Mouse (Mus musculus): ENCODE measurements at regions not wholly inside any gene's neighbourhood (a gene's known extent, or its start where the extent isn't known, plus 50 kb on each side); places are given as distances from the start of the nearest gene placed in this dataset.

GRCm38 (mm10) chr8:80239879-80240278, 182.1 kb upstream of the Hhip start:
- H3K9me3 ChIP-seq (ENCODE audit: control insufficient read depth, low read length): no peaks in the 10 kb centered on the region

GRCm38 (mm10) chr8:80210361-80210760, 152.6 kb upstream of the Hhip start:
- no peak overlapping the region for H3K4me2 ChIP-seq
- no peak overlapping the region for H3K9ac ChIP-seq (ENCODE audit: low read length)
- no peaks in the 10 kb centered on the region for H3K9me3 ChIP-seq (ENCODE audit: control insufficient read depth, low read length)
- no peak overlapping the region for H3K27ac ChIP-seq (ENCODE audit: low read depth, low read length)
- H3K36me3 ChIP-seq (ENCODE audit: control insufficient read depth, insufficient read depth, low read length): no peaks in the 10 kb centered on the region
- H3K4me1 ChIP-seq (ENCODE audit: control insufficient read depth, insufficient read depth, low read length): no peaks in the 10 kb centered on the region
- no peak overlapping the region for H3K4me3 ChIP-seq (ENCODE audit: low read depth, low read length)
- 89% methylated on average over 1 of the region's 1 CpGs for WGBS
- DNase-seq (ENCODE audit: low spot score, missing footprints) (no peak), ATAC-seq (ENCODE audit: low FRiP score) (no peak)
- no peaks in the 10 kb centered on the region for H3K27me3 ChIP-seq (ENCODE audit: control insufficient read depth, insufficient read depth, low read length)

More at GRCm38 (mm10) chr8:80239879-80240278, 182.1 kb upstream of the Hhip start:
- Histone ChIP-seq H3K36me3 (ENCODE audit: control insufficient read depth, insufficient read depth, low read length) (no peaks in the 10 kb centered on the region), H3K9ac (ENCODE audit: low read length) (no peak overlapping the region), H3K4me3 (ENCODE audit: low read depth, low read length) (no peak overlapping the region), H3K27me3 (ENCODE audit: control insufficient read depth, insufficient read depth, low read length) (no peaks in the 10 kb centered on the region), H3K4me1 (ENCODE audit: control insufficient read depth, insufficient read depth, low read length) (no peaks in the 10 kb centered on the region), H3K27ac (ENCODE audit: low read depth, low read length) (no peak overlapping the region), H3K4me2 (no peak overlapping the region)
- 85% methylated on average over 4 of the region's 4 CpGs for WGBS
- DNase-seq (ENCODE audit: low spot score, missing footprints) (peak; percentile 12), ATAC-seq (ENCODE audit: low FRiP score) (no peak)

DNA sequence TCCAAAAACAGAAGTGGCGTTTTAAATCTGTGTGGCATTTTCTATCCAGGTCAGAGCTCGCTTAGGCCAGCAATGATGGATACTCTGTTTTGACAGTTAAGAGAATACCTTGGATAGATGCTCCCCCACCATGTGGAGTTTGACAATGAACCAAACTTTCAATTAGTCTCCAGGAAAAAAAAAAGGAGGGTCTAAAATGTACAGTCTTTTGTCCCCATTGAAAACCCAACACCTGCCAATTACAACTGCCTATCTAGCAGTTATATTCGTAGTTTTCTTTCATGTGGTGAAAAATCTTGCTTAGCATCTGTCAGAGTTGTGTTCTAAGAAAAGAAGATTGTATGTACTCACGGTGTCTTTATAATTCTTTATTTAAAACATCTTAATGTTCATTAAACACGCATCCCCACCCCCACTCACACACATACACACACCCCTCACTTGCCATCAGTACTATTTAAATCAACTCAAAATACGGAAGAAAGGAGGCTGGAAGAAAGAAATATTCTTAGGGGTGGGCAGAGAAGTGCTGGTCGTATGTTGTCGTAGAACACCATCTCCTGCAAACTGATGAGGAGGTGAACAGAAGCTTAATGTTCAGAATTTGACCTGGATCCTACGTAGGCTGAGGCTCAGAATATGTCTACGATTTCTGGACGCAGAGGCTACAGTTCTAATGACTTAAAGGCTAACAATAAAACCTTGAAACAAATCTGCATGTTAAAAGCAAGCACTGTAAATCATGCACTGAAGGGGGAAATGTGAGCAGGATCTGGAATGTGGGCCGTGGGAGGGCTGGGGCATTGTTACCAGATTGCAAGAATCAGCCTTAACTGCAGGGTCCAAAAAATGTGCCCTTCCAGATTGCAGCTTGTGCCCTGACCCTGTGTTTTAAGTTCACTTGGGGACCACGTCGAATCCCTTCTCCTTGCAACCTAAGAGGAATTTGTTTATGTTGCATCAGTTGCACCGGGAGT, 147.2 kb upstream of the Hhip start:
- Histone ChIP-seq H3K27me3 (ENCODE audit: control insufficient read depth, insufficient read depth, low read length) (no peaks in the 10 kb centered on the region), H3K4me3 (ENCODE audit: low read depth, low read length) (no peak overlapping the region), H3K4me2 (no peak overlapping the region), H3K9ac (ENCODE audit: low read length) (no peak overlapping the region), H3K27ac (ENCODE audit: low read depth, low read length) (no peak overlapping the region), H3K36me3 (ENCODE audit: control insufficient read depth, insufficient read depth, low read length) (no peaks in the 10 kb centered on the region), H3K4me1 (ENCODE audit: control insufficient read depth, insufficient read depth, low read length) (no peaks in the 10 kb centered on the region), H3K9me3 (ENCODE audit: control insufficient read depth, low read length) (no peaks in the 10 kb centered on the region)
- no peak for ATAC-seq (ENCODE audit: low FRiP score)
- DNase-seq (ENCODE audit: low spot score, missing footprints): no peak
- 75% methylated on average over 15 of the region's 15 CpGs for WGBS

DNA sequence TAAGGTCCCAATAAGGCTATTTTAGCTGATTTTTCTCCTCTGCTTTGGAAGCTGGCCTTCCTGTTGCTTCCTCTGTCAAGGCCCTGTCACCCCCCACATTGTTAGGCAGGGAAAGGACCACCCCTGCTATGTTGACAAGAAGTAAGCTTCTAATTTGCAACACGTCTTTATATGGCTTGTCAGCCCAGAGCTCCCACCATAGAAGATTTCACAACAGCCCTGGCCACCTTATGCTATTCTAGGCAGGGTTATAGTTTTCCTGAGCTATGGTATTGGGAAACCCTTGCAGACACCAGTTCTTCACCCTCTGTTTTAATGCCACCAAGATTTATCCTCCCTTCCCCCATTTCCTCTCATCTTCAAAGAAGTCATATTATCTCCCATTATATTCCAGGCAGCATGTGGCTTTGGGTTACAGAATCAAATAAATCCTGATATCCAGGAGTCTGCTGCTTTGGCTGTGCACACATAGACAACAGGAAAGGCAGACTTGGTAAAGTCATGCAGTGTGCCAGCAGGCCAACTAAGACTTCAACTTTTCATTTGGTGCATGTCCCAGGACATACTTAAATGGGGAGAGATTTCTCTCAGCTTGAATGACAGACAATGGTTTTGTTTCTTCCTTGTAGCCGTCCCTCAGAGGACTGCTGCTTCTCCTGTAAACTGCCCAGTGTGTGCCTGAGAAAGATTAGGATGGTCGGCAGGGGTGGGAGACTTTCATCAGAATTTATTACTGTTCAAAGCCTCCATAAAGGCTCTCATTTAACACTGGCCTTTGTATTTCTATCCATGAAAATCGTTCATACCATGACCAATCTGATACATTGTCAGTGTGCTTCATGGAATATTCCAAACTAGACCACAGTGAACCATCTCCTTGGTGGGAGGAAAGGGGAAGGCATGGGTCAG, 146.2 kb upstream of the Hhip start:
- peak; percentile 44; the same call in 1 of the 2 replicates for ATAC-seq (ENCODE audit: low FRiP score)
- no peak overlapping the region for H3K4me2 ChIP-seq

GRCm38 (mm10) chr8:80197680-80198079, 139.9 kb upstream of the Hhip start:
- H3K9me3 ChIP-seq (ENCODE audit: control insufficient read depth, low read length): no peaks in the 10 kb centered on the region
- no peak overlapping the region for H3K4me3 ChIP-seq (ENCODE audit: low read depth, low read length)
- H3K27ac ChIP-seq (ENCODE audit: low read depth, low read length): no peak overlapping the region
- H3K27me3 ChIP-seq (ENCODE audit: control insufficient read depth, insufficient read depth, low read length): no peaks in the 10 kb centered on the region
- H3K4me1 ChIP-seq (ENCODE audit: control insufficient read depth, insufficient read depth, low read length): no peaks in the 10 kb centered on the region
- no peaks in the 10 kb centered on the region for H3K36me3 ChIP-seq (ENCODE audit: control insufficient read depth, insufficient read depth, low read length)
- no peak overlapping the region for H3K9ac ChIP-seq (ENCODE audit: low read length)
- no peak for ATAC-seq (ENCODE audit: low FRiP score)
- WGBS: 80% methylated on average over 4 of the region's 4 CpGs
- H3K4me2 ChIP-seq: no peak overlapping the region
- no peak for DNase-seq (ENCODE audit: low spot score, missing footprints)

More for the DNA sequence above, 146.2 kb upstream of the Hhip start:
- Histone ChIP-seq H3K9ac (ENCODE audit: low read length) (no peak overlapping the region), H3K27ac (ENCODE audit: low read depth, low read length) (no peak overlapping the region), H3K4me3 (ENCODE audit: low read depth, low read length) (no peak overlapping the region), H3K9me3 (ENCODE audit: control insufficient read depth, low read length) (no peaks in the 10 kb centered on the region), H3K4me1 (ENCODE audit: control insufficient read depth, insufficient read depth, low read length) (no peaks in the 10 kb centered on the region), H3K36me3 (ENCODE audit: control insufficient read depth, insufficient read depth, low read length) (no peaks in the 10 kb centered on the region), H3K27me3 (ENCODE audit: control insufficient read depth, insufficient read depth, low read length) (no peaks in the 10 kb centered on the region)
- WGBS: 42% methylated on average over 4 of the region's 4 CpGs
- no peak for DNase-seq (ENCODE audit: low spot score, missing footprints)

DNA sequence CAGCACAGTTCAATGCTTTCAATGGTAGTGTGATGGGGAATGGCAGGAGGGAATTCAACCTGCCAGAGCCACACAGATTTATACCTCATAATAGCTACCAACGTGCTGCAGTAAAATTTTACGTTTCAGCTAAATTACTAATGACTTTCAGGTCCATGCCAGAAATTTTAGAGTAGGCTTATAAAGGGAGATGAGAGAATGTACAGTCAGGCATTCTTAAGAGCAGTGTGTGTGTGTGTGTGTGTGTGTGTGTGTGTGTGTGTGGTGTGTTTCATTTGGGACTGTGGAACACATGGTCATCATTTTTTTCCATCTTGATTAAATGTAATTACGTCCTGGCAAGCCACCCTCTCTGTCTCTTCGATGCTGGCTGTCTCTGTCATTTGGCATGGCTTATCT, 132.7 kb upstream of the Hhip start:
- no peak overlapping the region for H3K9ac ChIP-seq (ENCODE audit: low read length)
- ATAC-seq (ENCODE audit: low FRiP score) (no peak), DNase-seq (ENCODE audit: low spot score, missing footprints) (no peak)
- no peak overlapping the region for H3K4me2 ChIP-seq
- H3K4me3 ChIP-seq (ENCODE audit: low read depth, low read length): no peak overlapping the region
- no peaks in the 10 kb centered on the region for H3K27me3 ChIP-seq (ENCODE audit: control insufficient read depth, insufficient read depth, low read length)
- H3K36me3 ChIP-seq (ENCODE audit: control insufficient read depth, insufficient read depth, low read length): no peaks in the 10 kb centered on the region
- WGBS: 83% methylated on average over 4 of the region's 4 CpGs
- no peaks in the 10 kb centered on the region for H3K4me1 ChIP-seq (ENCODE audit: control insufficient read depth, insufficient read depth, low read length)
- no peaks in the 10 kb centered on the region for H3K9me3 ChIP-seq (ENCODE audit: control insufficient read depth, low read length)
- no peak overlapping the region for H3K27ac ChIP-seq (ENCODE audit: low read depth, low read length)

- WGBS: 89% methylated on average over 10 of the region's 10 CpGs
- Histone ChIP-seq H3K9me3 (ENCODE audit: control insufficient read depth, low read length) (no peaks in the 10 kb centered on the region), H3K4me2 (no peak overlapping the region), H3K27ac (ENCODE audit: low read depth, low read length) (no peak overlapping the region), H3K4me3 (ENCODE audit: low read depth, low read length) (no peak overlapping the region), H3K9ac (ENCODE audit: low read length) (no peak overlapping the region), H3K27me3 (ENCODE audit: control insufficient read depth, insufficient read depth, low read length) (no peaks in the 10 kb centered on the region), H3K4me1 (ENCODE audit: control insufficient read depth, insufficient read depth, low read length) (no peaks in the 10 kb centered on the region), H3K36me3 (ENCODE audit: control insufficient read depth, insufficient read depth, low read length) (no peaks in the 10 kb centered on the region)
- ATAC-seq (ENCODE audit: low FRiP score) (no peak), DNase-seq (ENCODE audit: low spot score, missing footprints) (no peak)
These were observed 132.1 kb upstream of the Hhip start for GRCm38 (mm10) chr8:80189797-80190509.

GRCm38 (mm10) chr8:80185286-80185685, 127.5 kb upstream of the Hhip start:
- H3K27me3 ChIP-seq (ENCODE audit: control insufficient read depth, insufficient read depth, low read length): no peaks in the 10 kb centered on the region
- no peaks in the 10 kb centered on the region for H3K4me1 ChIP-seq (ENCODE audit: control insufficient read depth, insufficient read depth, low read length)
- WGBS: 75% methylated on average over 4 of the region's 4 CpGs
- ATAC-seq (ENCODE audit: low FRiP score) (no peak), DNase-seq (ENCODE audit: low spot score, missing footprints) (no peak)
- no peaks in the 10 kb centered on the region for H3K36me3 ChIP-seq (ENCODE audit: control insufficient read depth, insufficient read depth, low read length)
- H3K9ac ChIP-seq (ENCODE audit: low read length): no peak overlapping the region
- H3K4me3 ChIP-seq (ENCODE audit: low read depth, low read length): no peak overlapping the region
- no peak overlapping the region for H3K27ac ChIP-seq (ENCODE audit: low read depth, low read length)
- no peak overlapping the region for H3K4me2 ChIP-seq
- no peaks in the 10 kb centered on the region for H3K9me3 ChIP-seq (ENCODE audit: control insufficient read depth, low read length)

Data from midbrain, embryonic 11.5 days (tissue).